Mouse (Mus musculus) kidney, adult 2 months (tissue): ENCODE measurements around the gene Dusp10.

Source experiments
- CTCF ChIP-seq: fragments of 200-500 bp; conservative IDR thresholded peaks from 2 replicates; pipeline ENCODE4 v1.5.1; 2011; ENCODE audit warnings: low read depth, mild to moderate bottlenecking, control low read depth, low read length, moderate library complexity, mixed read lengths; ENCODE audit not compliant: insufficient read depth, insufficient read length
- POLR2A ChIP-seq: fragments of 200-500 bp; IDR thresholded peaks from one replicate; pipeline ENCODE4 v1.6.1; 2011; ENCODE audit warnings: low read depth, low read length, control low read depth

DNA sequence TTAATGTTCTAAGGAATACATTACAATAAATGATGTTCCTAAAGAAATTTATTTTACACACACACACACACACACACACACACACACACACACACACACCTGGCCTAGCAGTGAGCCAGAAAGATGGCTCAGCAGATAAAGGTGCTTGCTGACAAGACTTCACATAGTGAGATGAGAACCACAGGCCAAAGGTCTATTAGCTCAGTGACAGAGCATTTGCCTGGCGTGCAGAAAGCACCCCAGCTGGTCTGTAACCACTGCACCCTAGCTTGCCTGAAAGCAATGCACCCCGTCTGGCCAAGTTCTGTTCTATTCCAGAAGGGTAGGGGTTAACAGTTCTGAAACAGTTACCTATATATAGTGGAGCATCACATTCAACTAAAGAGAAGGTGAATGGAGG is 15.9 kb upstream of the Dusp10 start:
- TF ChIP-seq CTCF (no peak), POLR2A (no peak)
